Comparison of ENCODE assay signal across 28 mouse cellular contexts in genomic region chr1:47507801-47508200, GRCm38 (mm10).
"Had no signal": no experiment of that assay in that cellular context is flagged by ENCODE, and none has a peak within 500 bp of the region (broad histone marks: within the 10 kb centered on the region; RNA-seq: fewer than 3 reads in every experiment).

No protein-coding gene starts in this region.

- H3K9ac ChIP-seq: embryonic facial prominence, embryonic 12.5 days; embryonic facial prominence, embryonic 13.5 days; embryonic facial prominence, embryonic 15.5 days; forebrain, embryonic 12.5 days; forebrain, embryonic 13.5 days; forebrain, embryonic 15.5 days; forebrain, postnatal 0 days had no signal

- H3K9me3 ChIP-seq: embryonic facial prominence, embryonic 12.5 days; embryonic facial prominence, embryonic 13.5 days; embryonic facial prominence, embryonic 15.5 days; forebrain, embryonic 10.5 days; forebrain, embryonic 12.5 days; forebrain, embryonic 13.5 days; forebrain, embryonic 15.5 days had no signal

- H3K27me3 ChIP-seq: embryonic facial prominence, embryonic 12.5 days; embryonic facial prominence, embryonic 13.5 days; embryonic facial prominence, embryonic 15.5 days; forebrain, embryonic 12.5 days; forebrain, embryonic 13.5 days; forebrain, embryonic 15.5 days had no signal

- H3K4me3 ChIP-seq: embryonic facial prominence, embryonic 12.5 days; embryonic facial prominence, embryonic 13.5 days; embryonic facial prominence, embryonic 15.5 days; erythroblast, embryonic 14.5 days; forebrain, embryonic 10.5 days; forebrain, embryonic 12.5 days; forebrain, embryonic 13.5 days; forebrain, embryonic 15.5 days; gastrocnemius, adult 2 months; heart, adult 2 months had no signal

- DNase-seq: cerebellum, adult 2 months; cerebellum, adult 8-10 months; cerebellum, adult 9-10 months; cerebellum, adult 9-11 months; cerebellum, postnatal 10 days; cerebellum, postnatal 14 days; cerebellum, postnatal 25 days; cerebellum, postnatal 36 days; embryo, embryonic 11 days; forebrain, postnatal 0 days; gastrocnemius, adult 2 months; gastrocnemius, postnatal 10 days; gastrocnemius, postnatal 14 days; gastrocnemius, postnatal 25 days; gastrocnemius, postnatal 36 days; heart, adult 11 months; heart, adult 18-20 months; heart, adult 2 months had no signal

- H3K27ac ChIP-seq: embryonic facial prominence, embryonic 12.5 days; embryonic facial prominence, embryonic 13.5 days; embryonic facial prominence, embryonic 15.5 days; forebrain, embryonic 10.5 days; forebrain, embryonic 12.5 days; forebrain, embryonic 13.5 days; forebrain, embryonic 15.5 days; gastrocnemius, adult 2 months; heart, adult 2 months had no signal

- H3K36me3 ChIP-seq: embryonic facial prominence, embryonic 12.5 days; embryonic facial prominence, embryonic 13.5 days; embryonic facial prominence, embryonic 15.5 days; forebrain, embryonic 10.5 days; forebrain, embryonic 12.5 days; forebrain, embryonic 15.5 days had no signal

- H3K4me1 ChIP-seq: embryonic facial prominence, embryonic 12.5 days; embryonic facial prominence, embryonic 13.5 days; embryonic facial prominence, embryonic 15.5 days; forebrain, embryonic 10.5 days; forebrain, embryonic 12.5 days; forebrain, embryonic 13.5 days; forebrain, embryonic 15.5 days had no signal

- H3K4me2 ChIP-seq: embryonic facial prominence, embryonic 12.5 days; embryonic facial prominence, embryonic 13.5 days; embryonic facial prominence, embryonic 15.5 days; forebrain, embryonic 12.5 days; forebrain, embryonic 13.5 days; forebrain, embryonic 15.5 days had no signal

- ATAC-seq: forebrain, embryonic 13.5 days; forebrain, embryonic 14.5 days; forebrain, embryonic 15.5 days; forebrain, embryonic 16.5 days; forebrain, postnatal 0 days had no signal
